Mouse (Mus musculus) ES-E14 (cell line): Measurements from ENCODE around the gene Fbxo47.

Source experiments
- MAFK ChIP-seq: IDR thresholded peaks from 2 replicates; pipeline ENCODE4 v1.6.1; 2014; ENCODE audit warnings: mild to moderate bottlenecking, low read depth, low read length, inconsistent platforms; ENCODE audit not compliant: insufficient read depth
- ZNF384 ChIP-seq: IDR thresholded peaks from 2 replicates; pipeline ENCODE4 v1.6.1; 2012; ENCODE audit warnings: low read depth, low read length, inconsistent platforms

DNA sequence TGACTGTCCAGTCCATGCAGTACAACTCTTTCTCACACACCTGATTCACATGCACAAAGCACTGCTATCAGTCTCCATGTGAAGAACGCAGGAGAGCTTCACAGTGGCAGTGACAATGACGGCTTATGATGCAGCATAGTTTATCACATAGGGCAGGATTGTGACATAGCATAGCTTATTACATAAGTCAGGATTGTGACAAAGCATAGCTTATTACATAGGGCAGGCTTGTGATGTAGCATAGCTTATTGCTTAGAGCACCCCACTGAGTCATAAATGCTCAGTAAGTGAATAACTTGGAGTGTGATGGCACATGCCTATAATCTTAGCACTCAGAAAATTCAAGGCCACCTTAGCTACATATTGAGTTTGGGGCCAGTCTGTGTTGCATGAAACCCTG, 28.5 kb downstream of the Fbxo47 start:
- no peak for TF ChIP-seq ZNF384
- TF ChIP-seq MAFK = no peak
